Mouse (Mus musculus) midbrain, embryonic 11.5 days (tissue): ENCODE data around the gene BC048679. TPM values are rescaled to one million over a fixed set of nuclear protein-coding genes. Genes with fewer than 3 reads are reported as not detected.
A peak's percentile ranks its signal among the peaks of the same experiment; 100 is the strongest.

ENCODE experiments used
- ATAC-seq: fragments of 200-750 bp; cut with Nextera tagmentation; 2 replicates; pipeline ENCODE4 v1.8.0; 2017; ENCODE audit warnings: moderate TSS enrichment, moderate library complexity; ENCODE audit not compliant: low FRiP score
- DNase-seq: peaks from one replicate; pipeline ENCODE4 v3.0.0; 2015; ENCODE audit warnings: low spot score; ENCODE audit errors: missing footprints
- H3K27ac ChIP-seq: fragments of 300-500 bp; sonication (generic); 2 replicates; pipeline ENCODE4 v1.5.1; 2014; ENCODE audit warnings: low read depth, low read length
- H3K27me3 ChIP-seq: fragments of 300-500 bp; sonication (generic); 2 replicates; pipeline ENCODE4 v1.6.1; 2014; ENCODE audit warnings: mild to moderate bottlenecking, low read length, moderate library complexity, mixed read lengths; ENCODE audit not compliant: control insufficient read depth, insufficient read depth
- H3K36me3 ChIP-seq: fragments of 300-500 bp; sonication (generic); 2 replicates; pipeline ENCODE4 v1.6.1; 2014; ENCODE audit warnings: mild to moderate bottlenecking, low read length, moderate library complexity, mixed read lengths; ENCODE audit not compliant: control insufficient read depth, insufficient read depth
- H3K4me1 ChIP-seq: fragments of 300-500 bp; sonication (generic); 2 replicates; pipeline ENCODE4 v1.6.1; 2014; ENCODE audit warnings: low read length; ENCODE audit not compliant: control insufficient read depth, insufficient read depth
- H3K4me2 ChIP-seq: fragments of 300-500 bp; sonication (generic); 2 replicates; pipeline ENCODE4 v1.6.1; 2014; ENCODE audit warnings: mild to moderate bottlenecking, moderate library complexity
- H3K4me3 ChIP-seq: fragments of 300-500 bp; sonication (generic); 2 replicates; pipeline ENCODE4 v1.5.1; 2014; ENCODE audit warnings: low read depth, low read length
- H3K9ac ChIP-seq: fragments of 300-500 bp; sonication (generic); 2 replicates; pipeline ENCODE4 v1.6.1; 2014; ENCODE audit warnings: low read length
- H3K9me3 ChIP-seq: fragments of 300-500 bp; sonication (generic); 2 replicates; pipeline ENCODE4 v1.6.1; 2016; ENCODE audit warnings: low read length; ENCODE audit not compliant: control insufficient read depth
- WGBS: fragments of 180-500 bp; shearing (Covaris S2); extraction: QIAGEN DNeasy Blood & Tissue Kit; methylation state at CpG from one replicate; pipeline ENCODE4 v1.1.7; 2014; 5-methylcytosine and 5-hydroxymethylcytosine counted together
- polyA plus RNA-seq: library from polyadenylated mRNA; unstranded; fragments of >200 nt; fragmentation: Nextera tagmentation; extraction: Ambion mirVana; gene quantifications from 2 replicates; pipeline ENCODE4 v1.2.1, GENCODE M21; 2014

The BC048679 gene
- polyA plus RNA-seq, 1 experiment from 2014 or later, result not detected

GRCm38 (mm10) chr7:81523663-81524017, 25.6 kb upstream of the BC048679 start:
- peak overlapping the region; percentile 79 for H3K9ac ChIP-seq
- no peaks in the 10 kb centered on the region for H3K36me3 ChIP-seq
- H3K27ac ChIP-seq, result no peak overlapping the region; the same call in 1 of the 2 replicates
- no peaks in the 10 kb centered on the region for H3K9me3 ChIP-seq
- peak overlapping the region; percentile 86 for H3K4me2 ChIP-seq
- H3K4me1 ChIP-seq, result peaks cover 15% of the 10 kb centered on the region
- 14% methylated on average over 13 of the region's 13 CpGs for WGBS
- H3K27me3 ChIP-seq, result no peaks in the 10 kb centered on the region
- peak overlapping the region; percentile 49 for H3K4me3 ChIP-seq
- ATAC-seq, result peak; percentile 41
- no peak for DNase-seq

DNA sequence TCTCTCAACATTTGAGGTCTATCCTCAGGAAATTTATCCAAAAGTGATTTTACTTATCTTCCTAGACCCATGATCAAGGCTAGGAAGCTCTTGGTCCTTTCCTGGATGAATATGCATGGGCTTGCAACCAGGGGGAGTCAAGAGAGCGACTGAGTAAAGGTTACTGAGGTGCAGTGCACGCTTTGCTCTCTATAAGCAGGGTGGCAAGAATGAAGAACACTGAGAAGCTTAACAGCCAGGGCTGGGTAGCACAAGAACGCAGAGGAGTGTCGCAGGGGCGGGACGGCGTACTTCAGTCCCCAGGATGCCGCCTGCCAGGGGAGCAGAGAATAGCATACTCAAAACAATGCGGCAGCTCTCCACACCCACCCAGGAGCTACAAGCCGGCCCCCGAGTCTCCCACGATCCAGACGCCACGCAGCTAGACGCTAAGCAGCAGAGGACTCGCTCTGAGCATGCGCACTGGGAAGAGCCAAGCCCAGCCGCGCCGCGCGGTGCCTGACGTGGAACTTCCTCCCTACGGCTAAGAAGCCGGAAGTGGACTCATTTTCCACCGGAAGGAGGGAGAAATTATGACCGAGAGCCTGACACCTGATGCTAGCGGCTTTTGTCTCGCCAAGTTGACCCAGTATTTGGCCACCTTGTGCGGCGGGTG, 25.1 kb upstream of the BC048679 start:
- Histone ChIP-seq H3K4me1 (peaks cover 15% of the 10 kb centered on the region), H3K27ac (peak overlapping the region; percentile 85), H3K9me3 (no peaks in the 10 kb centered on the region), H3K9ac (peak overlapping the region; percentile 79), H3K27me3 (no peaks in the 10 kb centered on the region), H3K36me3 (no peaks in the 10 kb centered on the region), H3K4me3 (peak overlapping the region; percentile 49), H3K4me2 (peak overlapping the region; percentile 86)
- under 1% methylated on average over 31 of the region's 31 CpGs for WGBS
- ATAC-seq (peak; percentile 97), DNase-seq (peak; percentile 99)

GRCm38 (mm10) chr7:81516154-81517030, 18.3 kb upstream of the BC048679 start:
- Histone ChIP-seq H3K27me3 (no peaks in the 10 kb centered on the region), H3K9ac (no peak overlapping the region), H3K9me3 (no peaks in the 10 kb centered on the region), H3K36me3 (no peaks in the 10 kb centered on the region), H3K4me2 (no peak overlapping the region), H3K4me1 (no peaks in the 10 kb centered on the region), H3K27ac (no peak overlapping the region), H3K4me3 (no peak overlapping the region)
- 80% methylated on average over 6 of the region's 6 CpGs for WGBS
- no peak for ATAC-seq
- no peak for DNase-seq

GRCm38 (mm10) chr7:81514906-81515590, 17.0 kb upstream of the BC048679 start:
- 56% methylated on average over 13 of the region's 13 CpGs for WGBS
- DNase-seq (no peak), ATAC-seq (no peak)
- Histone ChIP-seq H3K4me1 (no peaks in the 10 kb centered on the region), H3K4me2 (no peak overlapping the region), H3K4me3 (no peak overlapping the region), H3K9ac (no peak overlapping the region), H3K36me3 (no peaks in the 10 kb centered on the region), H3K9me3 (no peaks in the 10 kb centered on the region), H3K27me3 (no peaks in the 10 kb centered on the region), H3K27ac (no peak overlapping the region)

DNA sequence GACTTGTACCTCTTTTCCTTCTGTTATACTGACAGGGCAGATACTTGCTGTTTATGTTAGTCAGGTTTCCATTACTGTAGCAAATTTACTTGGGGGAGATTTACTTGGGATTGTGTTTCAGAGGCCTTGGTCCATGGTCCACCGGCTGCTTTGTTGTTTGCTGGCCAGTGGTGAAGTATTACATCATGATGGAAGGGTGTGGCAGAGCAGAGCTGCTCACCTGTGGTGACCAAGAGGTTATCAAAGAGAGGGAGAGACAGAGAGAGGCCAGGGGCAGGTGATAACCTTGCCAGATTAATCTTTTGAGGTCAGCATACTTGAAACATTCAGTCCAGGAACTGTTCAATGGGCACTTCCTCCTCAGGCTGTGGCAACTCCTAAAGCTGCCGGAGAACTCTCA, 3.0 kb upstream of the BC048679 start:
- H3K4me2 ChIP-seq, result no peak overlapping the region
- H3K9me3 ChIP-seq, result no peaks in the 10 kb centered on the region
- H3K27ac ChIP-seq, result no peak overlapping the region
- H3K36me3 ChIP-seq, result no peaks in the 10 kb centered on the region
- ATAC-seq (no peak), DNase-seq (no peak)
- H3K27me3 ChIP-seq, result no peaks in the 10 kb centered on the region
- whole genome bisulfite sequencing, result 86% methylated on average over 2 of the region's 2 CpGs
- no peak overlapping the region for H3K9ac ChIP-seq
- H3K4me1 ChIP-seq, result peaks cover 10% of the 10 kb centered on the region
- H3K4me3 ChIP-seq, result no peak overlapping the region

GRCm38 (mm10) chr7:81497171-81497570, 910 bp downstream of the BC048679 start:
- H3K9ac ChIP-seq, result no peak overlapping the region
- H3K4me1 ChIP-seq, result peaks cover 20% of the 10 kb centered on the region
- H3K36me3 ChIP-seq, result no peaks in the 10 kb centered on the region
- H3K27ac ChIP-seq, result no peak overlapping the region
- no peak for ATAC-seq
- no peaks in the 10 kb centered on the region for H3K9me3 ChIP-seq
- H3K4me3 ChIP-seq, result no peak overlapping the region
- no peaks in the 10 kb centered on the region for H3K27me3 ChIP-seq
- 16% methylated on average over 6 of the region's 6 CpGs for WGBS
- no peak overlapping the region; the same call in 1 of the 2 replicates for H3K4me2 ChIP-seq
- no peak for DNase-seq

DNA sequence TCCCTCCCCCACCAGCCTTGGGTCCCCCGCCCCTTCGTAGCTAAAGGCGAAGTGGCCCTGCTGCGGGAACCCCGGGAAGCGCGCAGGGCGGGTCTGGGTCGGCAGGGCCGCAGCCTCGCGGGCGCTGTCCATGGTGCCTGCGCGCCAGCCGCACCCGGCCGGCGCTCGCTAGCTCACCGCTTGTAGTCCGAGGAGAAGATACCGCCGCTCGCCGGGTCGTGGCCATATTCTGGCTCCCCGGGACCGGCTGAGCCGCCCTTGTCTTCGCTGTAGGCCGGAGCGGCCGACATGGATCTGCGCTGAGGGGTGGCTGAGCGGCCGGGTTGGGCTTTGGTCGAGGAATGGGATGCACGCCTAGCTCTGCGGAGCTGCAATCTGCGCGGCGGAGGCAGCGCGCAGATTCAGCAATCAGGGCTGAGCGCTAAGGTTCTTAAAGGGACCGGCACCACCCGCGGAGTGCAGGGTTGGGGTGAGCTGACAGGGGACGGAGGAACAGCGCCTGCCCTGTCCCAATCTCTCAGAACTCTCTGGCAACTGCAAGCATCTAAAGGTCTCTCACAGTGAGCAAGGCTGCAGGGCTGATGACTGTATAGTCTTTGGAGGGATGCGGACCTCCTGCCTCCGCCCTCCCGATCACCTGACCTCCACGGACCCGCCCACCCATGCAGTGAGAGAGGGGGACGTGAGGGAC, 4.6 kb downstream of the BC048679 start, which contains the start of gene Ap3b2:
Ap3b2 (minus strand) TSS at position 595 of the 691 bp plus-strand sequence.
- under 1% methylated on average over 48 of the region's 57 CpGs for WGBS
- H3K4me1 ChIP-seq, result peaks cover 30% of the 10 kb centered on the region
- peak within 1 kb of the TSS; percentile 87 for H3K27ac ChIP-seq
- H3K9ac ChIP-seq, result peak within 1 kb of the TSS; percentile 62
- no peaks in the 10 kb centered on the region for H3K27me3 ChIP-seq
- no peaks in the 10 kb centered on the region for H3K36me3 ChIP-seq
- DNase-seq (peak; percentile 97), ATAC-seq (peak; percentile 88)
- peak within 1 kb of the TSS; percentile 84 for H3K4me2 ChIP-seq
- H3K4me3 ChIP-seq, result peak within 1 kb of the TSS; percentile 70
- no peaks in the 10 kb centered on the region for H3K9me3 ChIP-seq

GRCm38 (mm10) chr7:81492628-81493027, 5.5 kb downstream of the BC048679 start:
- Histone ChIP-seq H3K4me1 (peaks cover 28% of the 10 kb centered on the region), H3K9me3 (no peaks in the 10 kb centered on the region), H3K4me3 (peak overlapping the region; percentile 70), H3K4me2 (peak overlapping the region; percentile 84), H3K27ac (no peak overlapping the region), H3K36me3 (no peaks in the 10 kb centered on the region), H3K9ac (peak overlapping the region; percentile 62), H3K27me3 (no peaks in the 10 kb centered on the region)
- ATAC-seq (no peak), DNase-seq (peak; percentile 86)
- 40% methylated on average over 9 of the region's 9 CpGs for WGBS
